Mouse (Mus musculus) ovary, postnatal 36 days (tissue): ENCODE measurements around the gene Scn1b.
A peak's percentile ranks its signal among the peaks of the same experiment; 100 is the strongest.

Source experiments
- DNase-seq: peaks from one replicate; pipeline ENCODE4 v3.0.0; 2022; ENCODE audit warnings: low spot score, mixed read lengths

The Scn1b gene

GRCm38 (mm10) chr7:31126851-31127724, at the start of gene Scn1b:
Scn1b (minus strand) TSS chr7:31127003.
- peak; percentile 65 for DNase-seq

- no peak for DNase-seq
Observed at GRCm38 (mm10) chr7:31175096-31175495, 48.3 kb upstream of the Scn1b start.

- DNase-seq = no peak
Observed at GRCm38 (mm10) chr7:31174466-31174865, 47.7 kb upstream of the Scn1b start.

GRCm38 (mm10) chr7:31172238-31172637, 45.4 kb upstream of the Scn1b start:
- DNase-seq = no peak

- no peak for DNase-seq
Observed at GRCm38 (mm10) chr7:31170520-31170919, 43.7 kb upstream of the Scn1b start.

GRCm38 (mm10) chr7:31168412-31168811, 41.6 kb upstream of the Scn1b start:
- no peak for DNase-seq

- no peak for DNase-seq
Observed at GRCm38 (mm10) chr7:31164748-31165147, 37.9 kb upstream of the Scn1b start.

GRCm38 (mm10) chr7:31163666-31164577, 37.1 kb upstream of the Scn1b start:
- DNase-seq = no peak

- DNase-seq = no peak
Observed at GRCm38 (mm10) chr7:31162324-31162723, 35.5 kb upstream of the Scn1b start.

GRCm38 (mm10) chr7:31161831-31162230, 35.0 kb upstream of the Scn1b start:
- DNase-seq = no peak

- no peak for DNase-seq
Observed at GRCm38 (mm10) chr7:31161246-31161645, 34.4 kb upstream of the Scn1b start.

GRCm38 (mm10) chr7:31160763-31161162, 34.0 kb upstream of the Scn1b start:
- no peak for DNase-seq

- DNase-seq = no peak
Observed at GRCm38 (mm10) chr7:31156034-31156928, 29.5 kb upstream of the Scn1b start.

- peak; percentile 48 for DNase-seq
Observed at GRCm38 (mm10) chr7:31155296-31156033, 28.7 kb upstream of the Scn1b start, which contains the start of gene Gramd1a. Gramd1a (minus strand) TSS chr7:31155896.

- DNase-seq = no peak
Observed at GRCm38 (mm10) chr7:31153536-31154320, 26.9 kb upstream of the Scn1b start.

GRCm38 (mm10) chr7:31151301-31152241, 24.8 kb upstream of the Scn1b start:
- DNase-seq = peak; percentile 62

GRCm38 (mm10) chr7:31150566-31151300, 23.9 kb upstream of the Scn1b start:
- peak; percentile 94 for DNase-seq
